Mouse (Mus musculus) erythroblast, embryonic 14.5 days (primary cell): ENCODE data around the gene 4921517D22Rik.
"Not testable (repeated sequence)": the region's sequence is repeated elsewhere in the genome, so short reads cannot be mapped to it uniquely, and the experiment has no call there.

Experiments used
- GATA1 ChIP-seq: IDR thresholded peaks from 2 replicates; pipeline ENCODE4 v1.6.1; 2012; ENCODE audit warnings: low read length, inconsistent platforms, mixed read lengths
- TAL1 ChIP-seq: IDR thresholded peaks from 3 replicates; pipeline ENCODE4 v1.6.1; 2012; ENCODE audit warnings: low read length, inconsistent platforms, mixed read lengths

GRCm38 (mm10) chr13:59700137-59700536 is 6.2 kb upstream of the 4921517D22Rik start:
- not testable (repeated sequence) for TF ChIP-seq TAL1, GATA1
